Mouse (Mus musculus) lung, embryonic 16.5 days (tissue): ENCODE results near the gene Cry1. TPM values are rescaled to one million over a fixed set of nuclear protein-coding genes. Genes with fewer than 3 reads are reported as not detected.

Source experiments
- ATAC-seq: fragments of 200-750 bp; cut with Nextera tagmentation; 2 replicates; pipeline ENCODE4 v1.8.0; 2017; ENCODE audit warnings: low read depth, mild to moderate bottlenecking, moderate library complexity
- H3K27ac ChIP-seq: fragments of 300-500 bp; sonication (generic); 2 replicates; pipeline ENCODE4 v1.5.1; 2014; ENCODE audit warnings: mild to moderate bottlenecking, control low read depth, low read length
- H3K27me3 ChIP-seq: fragments of 300-500 bp; sonication (generic); 2 replicates; pipeline ENCODE4 v1.6.1; 2014; ENCODE audit warnings: low read depth, low read length, mixed read lengths; ENCODE audit not compliant: control insufficient read depth, insufficient read depth
- H3K36me3 ChIP-seq: fragments of 300-500 bp; sonication (generic); 2 replicates; pipeline ENCODE4 v1.6.1; 2014; ENCODE audit warnings: low read length; ENCODE audit not compliant: control insufficient read depth, insufficient read depth
- H3K4me1 ChIP-seq: fragments of 300-500 bp; sonication (generic); replicated peaks from 2 replicates; pipeline ENCODE4 v1.6.1; 2014; ENCODE audit warnings: low read length, mixed read lengths; ENCODE audit not compliant: control insufficient read depth, insufficient read depth
- H3K4me2 ChIP-seq: fragments of 300-500 bp; sonication (generic); 2 replicates; pipeline ENCODE4 v1.6.1; 2014; ENCODE audit warnings: low read depth, low read length, control low read depth
- H3K4me3 ChIP-seq: fragments of 300-500 bp; sonication (generic); 2 replicates; pipeline ENCODE4 v1.5.1; 2014; ENCODE audit warnings: mild to moderate bottlenecking, low read length, control low read depth
- H3K9ac ChIP-seq: fragments of 300-500 bp; sonication (generic); 2 replicates; pipeline ENCODE4 v1.6.1; 2014; ENCODE audit warnings: low read length, control low read depth
- H3K9me3 ChIP-seq: fragments of 300-500 bp; sonication (generic); 2 replicates; pipeline ENCODE4 v1.6.1; 2016; ENCODE audit warnings: low read length; ENCODE audit not compliant: control insufficient read depth
- WGBS: fragments of 180-500 bp; shearing (Covaris S2); extraction: QIAGEN DNeasy Blood & Tissue Kit; methylation state at CpG from one replicate; pipeline ENCODE4 v1.1.7; 2014; 5-methylcytosine and 5-hydroxymethylcytosine counted together
- polyA plus RNA-seq: library from polyadenylated mRNA; unstranded; fragments of >200 nt; fragmentation: Nextera tagmentation; extraction: Ambion mirVana; gene quantifications from 2 replicates; pipeline ENCODE4 v1.2.1, GENCODE M21; 2015

Cry1 gene
- polyA plus RNA-seq, 1 experiment from 2014 or later, result 28.2 TPM

- peak overlapping the region; percentile 89 for H3K27ac ChIP-seq
- ATAC-seq, result peak; percentile 5; the same call in 1 of the 2 replicates
- H3K27me3 ChIP-seq, result no peaks in the 10 kb centered on the region
- peak overlapping the region; percentile 82 for H3K4me2 ChIP-seq
- H3K9me3 ChIP-seq, result no peaks in the 10 kb centered on the region
- peak overlapping the region; percentile 96 for H3K9ac ChIP-seq
- peak overlapping the region; percentile 99 for H3K4me3 ChIP-seq
- WGBS, result 2% methylated on average over 10 of the region's 10 CpGs
- H3K36me3 ChIP-seq, result no peaks in the 10 kb centered on the region
- peaks cover 10% of the 10 kb centered on the region for H3K4me1 ChIP-seq
Observed at GRCm38 (mm10) chr10:85101841-85102240, 83.0 kb downstream of the Cry1 start.

Other genes starting within 250 kb of the Cry1 start
- gene Fhl4, start 82.6 kb downstream of the Cry1 start, polyA plus RNA-seq, result 0.89 and 1.0 TPM in 2 replicates
- gene Tmem263, start 82.4 kb downstream of the Cry1 start, polyA plus RNA-seq, result 71.1 and 74.5 TPM in 2 replicates
- 9.0 and 12.1 TPM in 2 replicates for gene Mterf2, start 57.0 kb downstream of the Cry1 start, polyA plus RNA-seq
- 1.3 and 1.7 TPM in 2 replicates for gene Btbd11, start 201.8 kb upstream of the Cry1 start, polyA plus RNA-seq